Mouse (Mus musculus) gastrocnemius, adult 18-20 months (tissue): ENCODE results near the gene Cage1. TPM values are rescaled to one million over a fixed set of nuclear protein-coding genes. Genes with fewer than 3 reads are reported as not detected.

Experiments
- DNase-seq: peaks from one replicate; pipeline ENCODE4 v3.0.0; 2021; ENCODE audit warnings: low spot score
- total RNA-seq, 2 experiments: library from RNA; stranded (reverse); gene quantifications; 2 replicates each; pipeline ENCODE4 v1.2.3; 2021

Cage1 gene
- total RNA-seq, 2 experiments from 2014 or later, result 1.2 to 1.3 TPM

GRCm38 (mm10) chr13:38012436-38012835 lies 24.4 kb downstream of the Cage1 start:
- no peak for DNase-seq

GRCm38 (mm10) chr13:38010444-38010910 lies 26.4 kb downstream of the Cage1 start:
- DNase-seq, result no peak

- no peak for DNase-seq
Measured at GRCm38 (mm10) chr13:38009721-38010408, 27.0 kb downstream of the Cage1 start.

GRCm38 (mm10) chr13:38007972-38008371 lies 28.9 kb downstream of the Cage1 start:
- DNase-seq, result no peak

- DNase-seq, result no peak
Measured at GRCm38 (mm10) chr13:38002461-38002860, 34.4 kb downstream of the Cage1 start.

- no peak for DNase-seq
Measured at GRCm38 (mm10) chr13:37999713-38000112, 37.2 kb downstream of the Cage1 start.

- DNase-seq, result no peak
Measured at GRCm38 (mm10) chr13:37994405-37994749, 42.5 kb downstream of the Cage1 start.

GRCm38 (mm10) chr13:37993704-37994404 lies 43.0 kb downstream of the Cage1 start, which contains the start of gene Ssr1:
Gene Ssr1 (minus strand): TSS chr13:37994217.
- peak; percentile 95 for DNase-seq

- DNase-seq, result no peak
Measured at GRCm38 (mm10) chr13:37993376-37993703, 43.5 kb downstream of the Cage1 start.

GRCm38 (mm10) chr13:37992638-37993371 lies 44.1 kb downstream of the Cage1 start:
- no peak for DNase-seq

- no peak for DNase-seq
Measured at GRCm38 (mm10) chr13:37989701-37990100, 47.2 kb downstream of the Cage1 start.

- no peak for DNase-seq
Measured at GRCm38 (mm10) chr13:37986166-37986565, 50.7 kb downstream of the Cage1 start.

GRCm38 (mm10) chr13:37981063-37981462 lies 55.8 kb downstream of the Cage1 start:
- no peak for DNase-seq

GRCm38 (mm10) chr13:37980346-37980745 lies 56.5 kb downstream of the Cage1 start:
- DNase-seq, result no peak

GRCm38 (mm10) chr13:37979506-37979905 lies 57.4 kb downstream of the Cage1 start:
- no peak for DNase-seq

- no peak for DNase-seq
Measured at GRCm38 (mm10) chr13:37974731-37975130, 62.1 kb downstream of the Cage1 start.

GRCm38 (mm10) chr13:37974036-37974435 lies 62.8 kb downstream of the Cage1 start:
- no peak for DNase-seq

GRCm38 (mm10) chr13:37970887-37971530 lies 65.9 kb downstream of the Cage1 start:
- DNase-seq, result no peak

- no peak for DNase-seq
Measured at GRCm38 (mm10) chr13:37969988-37970387, 66.9 kb downstream of the Cage1 start.

GRCm38 (mm10) chr13:37969337-37969736 lies 67.5 kb downstream of the Cage1 start:
- peak; percentile 86 for DNase-seq

GRCm38 (mm10) chr13:37967565-37967964 lies 69.3 kb downstream of the Cage1 start:
- DNase-seq, result no peak

- DNase-seq, result no peak
Measured at GRCm38 (mm10) chr13:37967052-37967437, 69.8 kb downstream of the Cage1 start.
